Mouse (Mus musculus) lung, adult 2 months (tissue): ENCODE results near the gene Mag.

Experiments used
- CTCF ChIP-seq: fragments of 200-500 bp; IDR thresholded peaks from 2 replicates; pipeline ENCODE4 v1.5.1; 2011; ENCODE audit warnings: mild to moderate bottlenecking, low read length, control low read depth; ENCODE audit not compliant: insufficient read depth
- POLR2A ChIP-seq: fragments of 200-500 bp; IDR thresholded peaks from 2 replicates; pipeline ENCODE4 v1.6.1; 2011; ENCODE audit warnings: low read depth, mild to moderate bottlenecking, control low read depth, low read length, borderline replicate concordance; ENCODE audit errors: extremely low read depth

GRCm38 (mm10) chr7:30945876-30946275 is 31.2 kb upstream of the Mag start:
- no peak for TF ChIP-seq POLR2A
- TF ChIP-seq CTCF = no peak
